Mouse (Mus musculus): ENCODE results near the gene Cyp46a1.

GRCm38 (mm10) chr12:108310456-108311027 lies 23.6 kb upstream of the Cyp46a1 start:
- TF ChIP-seq ELF1 (IDR thresholded peaks at IDR 0.05; ENCODE audit: low read depth, low read length) (no peak), EP300 (IDR thresholded peaks at IDR 0.05; ENCODE audit: low read depth in 1 of 2, low read length in 2 of 2) (no peak), NELFE (IDR thresholded peaks at IDR 0.05; ENCODE audit: low read depth, low read length) (no peak)

Measured in MEL (cell line).